Mouse (Mus musculus): ENCODE data around the gene S100a1.

DNA sequence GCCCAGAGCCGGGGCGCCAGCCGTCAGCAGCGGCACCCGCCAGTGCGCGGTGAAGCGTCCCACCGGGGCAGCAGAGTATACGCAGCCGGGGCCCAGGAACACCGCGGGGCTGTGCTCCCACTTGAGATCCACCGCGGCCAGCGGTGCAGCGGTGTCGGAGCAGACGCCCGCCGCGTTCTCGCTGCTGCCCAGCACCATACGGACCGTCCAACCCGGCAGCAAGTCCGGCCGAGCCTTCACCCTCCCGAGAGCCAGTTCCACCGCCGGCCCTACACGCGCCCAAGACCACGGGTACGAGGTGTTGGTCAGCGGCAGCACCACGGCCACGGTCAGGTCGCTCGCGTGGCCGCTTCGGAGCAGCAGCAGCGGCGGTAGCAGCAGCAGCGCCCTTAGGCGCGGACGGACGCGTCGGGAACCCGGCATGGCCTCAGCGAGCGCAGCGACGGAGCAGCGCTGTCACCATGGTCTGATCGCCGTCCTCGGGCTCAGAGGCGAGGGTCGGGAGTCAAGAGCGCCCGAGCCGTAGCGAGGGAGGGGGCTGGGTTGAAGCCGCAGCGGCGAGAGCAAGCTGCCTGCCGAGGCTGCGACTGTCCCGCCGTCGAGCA is 49.0 kb downstream of the S100a1 start:
- no peak for TF ChIP-seq POLR2A (IDR thresholded peaks at IDR 0.05; ENCODE audit: insufficient read depth, low read depth, low read length)
- no peak for TF ChIP-seq CTCF (IDR thresholded peaks at IDR 0.05)
